Mouse (Mus musculus) heart, embryonic 14.5 days (tissue): ENCODE results near the gene Qsox2. TPM values are rescaled to one million over a fixed set of nuclear protein-coding genes. Genes with fewer than 3 reads are reported as not detected.

ENCODE experiments used
- ATAC-seq: fragments of 200-750 bp; cut with Nextera tagmentation; 2 replicates; pipeline ENCODE4 v1.8.0; 2017; ENCODE audit warnings: low read depth, moderate TSS enrichment; ENCODE audit not compliant: insufficient number of reproducible peaks, insufficient read depth, low FRiP score
- H3K27ac ChIP-seq, 2 experiments: fragments of 200-500 bp in 1 of 2; fragments of 300-500 bp in 1 of 2; sonication (generic) in 1 of 2; replicated peaks in 1 of 2; 2 replicates each; pipeline ENCODE4 v1.5.1; 2012 to 2014; ENCODE audit warnings: low read depth in 2 of 2, low read length in 2 of 2, control low read depth in 1 of 2, mild to moderate bottlenecking in 1 of 2, mixed read lengths in 1 of 2; ENCODE audit not compliant: control insufficient read depth in 1 of 2, insufficient read depth in 1 of 2
- H3K27me3 ChIP-seq: fragments of 300-500 bp; sonication (generic); 2 replicates; pipeline ENCODE4 v1.6.1; 2014; ENCODE audit warnings: mild to moderate bottlenecking, low read length, control low read depth; ENCODE audit not compliant: control insufficient read depth, insufficient read depth
- H3K36me3 ChIP-seq: fragments of 300-500 bp; sonication (generic); 2 replicates; pipeline ENCODE4 v1.6.1; 2014; ENCODE audit warnings: mild to moderate bottlenecking, control low read depth, low read length, mixed read lengths; ENCODE audit not compliant: control insufficient read depth, insufficient read depth
- H3K4me1 ChIP-seq, 2 experiments: fragments of 200-500 bp in 1 of 2; fragments of 300-500 bp in 1 of 2; sonication (generic) in 1 of 2; 2 replicates each; pipeline ENCODE4 v1.6.1; 2012 to 2014; ENCODE audit warnings: low read length in 2 of 2, control low read depth in 1 of 2, mixed read lengths in 1 of 2; ENCODE audit not compliant: control insufficient read depth in 2 of 2, insufficient read depth in 2 of 2
- H3K4me2 ChIP-seq: fragments of 300-500 bp; sonication (generic); 2 replicates; pipeline ENCODE4 v1.6.1; 2014; ENCODE audit warnings: mild to moderate bottlenecking, low read length
- H3K4me3 ChIP-seq, 2 experiments: fragments of 200-500 bp in 1 of 2; fragments of 300-500 bp in 1 of 2; sonication (generic) in 1 of 2; 2 replicates each; pipeline ENCODE4 v1.5.1; 2012 to 2014; ENCODE audit warnings: low read length in 2 of 2, mild to moderate bottlenecking in 2 of 2, control low read depth in 1 of 2, low read depth in 1 of 2, moderate library complexity in 1 of 2; ENCODE audit not compliant: control insufficient read depth in 1 of 2, insufficient read depth in 1 of 2
- H3K9ac ChIP-seq: fragments of 300-500 bp; sonication (generic); 2 replicates; pipeline ENCODE4 v1.6.1; 2014; ENCODE audit warnings: mild to moderate bottlenecking, low read length
- H3K9me3 ChIP-seq: fragments of 300-500 bp; sonication (generic); 2 replicates; pipeline ENCODE4 v1.6.1; 2016; ENCODE audit warnings: low read length, control low read depth; ENCODE audit not compliant: control insufficient read depth
- WGBS: fragments of 180-500 bp; shearing (Covaris S2); extraction: QIAGEN DNeasy Blood & Tissue Kit; methylation state at CpG from one replicate; pipeline ENCODE4 v1.1.7; 2014; 5-methylcytosine and 5-hydroxymethylcytosine counted together
- polyA plus RNA-seq: library from polyadenylated mRNA; unstranded; fragments of >200 nt; fragmentation: Nextera tagmentation; extraction: Ambion mirVana; gene quantifications from 2 replicates; pipeline ENCODE4 v1.2.1, GENCODE M21; 2014

The Qsox2 gene
- polyA plus RNA-seq, 1 experiment from 2014 or later: 11.8 TPM

- no peaks in the 10 kb centered on the region for H3K36me3 ChIP-seq
- 8% methylated on average over 6 of the region's 6 CpGs for WGBS
- H3K4me3 ChIP-seq: no peak overlapping the region
- H3K4me1 ChIP-seq: no peaks in the 10 kb centered on the region
- no peak overlapping the region for H3K4me2 ChIP-seq
- no peak overlapping the region for H3K27ac ChIP-seq
- H3K9me3 ChIP-seq: no peaks in the 10 kb centered on the region
- H3K9ac ChIP-seq: no peak overlapping the region
- peaks cover 32% of the 10 kb centered on the region for H3K27me3 ChIP-seq
- no peak for ATAC-seq
Measured at GRCm38 (mm10) chr2:26182646-26183045, 54.7 kb downstream of the Qsox2 start.

DNA sequence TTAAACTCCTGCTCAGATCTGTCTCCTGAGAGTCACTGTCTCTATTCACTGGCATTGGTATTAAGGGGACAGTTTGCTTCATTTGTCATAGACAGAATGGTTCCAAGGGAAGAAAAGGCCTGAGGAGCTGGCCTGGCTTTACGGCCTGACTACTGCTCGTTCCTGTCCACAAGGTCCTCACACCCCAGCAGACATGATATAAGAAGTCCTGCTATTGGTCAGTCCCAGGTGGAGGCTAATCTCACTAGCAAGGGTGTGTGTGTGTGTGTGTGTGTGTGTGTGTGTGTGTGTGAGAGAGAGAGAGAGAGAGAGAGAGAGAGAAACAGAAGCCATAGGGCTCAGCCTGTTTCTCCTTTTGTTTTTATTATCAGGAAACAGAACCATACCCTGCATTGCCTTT is 60.1 kb downstream of the Qsox2 start:
- no peak for ATAC-seq
- Histone ChIP-seq H3K36me3 (no peaks in the 10 kb centered on the region), H3K4me1 (peaks cover 0 to 7% of the 10 kb centered on the region in 2 experiments; a peak in 1 of 4 replicates), H3K9ac (no peak overlapping the region), H3K9me3 (no peaks in the 10 kb centered on the region), H3K4me2 (no peak overlapping the region), H3K4me3 (no peak overlapping the region), H3K27me3 (peaks cover 5% of the 10 kb centered on the region; the same call in 1 of the 2 replicates), H3K27ac (no peak overlapping the region)
- WGBS: 27% methylated on average over 2 of the region's 2 CpGs

GRCm38 (mm10) chr2:26176731-26177130 is 60.6 kb downstream of the Qsox2 start:
- Histone ChIP-seq H3K27ac (no peak overlapping the region), H3K9me3 (no peaks in the 10 kb centered on the region), H3K4me2 (no peak overlapping the region), H3K9ac (no peak overlapping the region), H3K4me1 (peaks cover 0 to 7% of the 10 kb centered on the region in 2 experiments; a peak in 1 of 4 replicates), H3K27me3 (peaks cover 5% of the 10 kb centered on the region; the same call in 1 of the 2 replicates), H3K36me3 (no peaks in the 10 kb centered on the region), H3K4me3 (no peak overlapping the region)
- 16% methylated on average over 5 of the region's 5 CpGs for WGBS
- ATAC-seq: no peak

DNA sequence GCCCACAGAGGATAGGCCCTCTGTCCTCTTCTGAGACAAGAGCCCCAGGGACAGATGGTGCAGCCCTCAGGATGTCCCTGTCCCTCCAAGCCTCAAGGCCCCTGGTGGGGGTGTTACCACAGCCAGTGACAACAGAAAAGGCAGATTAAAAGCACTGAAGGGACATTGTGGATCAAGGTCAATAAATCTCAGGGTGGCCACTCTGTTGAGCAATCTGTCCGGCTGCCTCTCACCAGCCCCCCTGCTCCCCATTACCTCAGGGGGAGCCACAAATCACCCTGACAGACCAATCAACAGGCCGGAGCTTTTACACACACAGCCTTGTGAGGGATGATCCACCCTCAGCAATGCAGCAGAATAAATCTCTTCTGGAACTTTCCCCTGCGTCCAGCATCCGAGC is 62.1 kb downstream of the Qsox2 start:
- H3K36me3 ChIP-seq: no peaks in the 10 kb centered on the region
- H3K27ac ChIP-seq: no peak overlapping the region
- H3K4me3 ChIP-seq: no peak overlapping the region
- no peak overlapping the region for H3K4me2 ChIP-seq
- 44% methylated on average over 4 of the region's 4 CpGs for WGBS
- peaks cover 5% of the 10 kb centered on the region; the same call in 1 of the 2 replicates for H3K27me3 ChIP-seq
- no peak for ATAC-seq
- H3K4me1 ChIP-seq: peaks cover 0 to 7% of the 10 kb centered on the region in 2 experiments; a peak in 1 of 4 replicates
- no peaks in the 10 kb centered on the region for H3K9me3 ChIP-seq
- no peak overlapping the region for H3K9ac ChIP-seq

DNA sequence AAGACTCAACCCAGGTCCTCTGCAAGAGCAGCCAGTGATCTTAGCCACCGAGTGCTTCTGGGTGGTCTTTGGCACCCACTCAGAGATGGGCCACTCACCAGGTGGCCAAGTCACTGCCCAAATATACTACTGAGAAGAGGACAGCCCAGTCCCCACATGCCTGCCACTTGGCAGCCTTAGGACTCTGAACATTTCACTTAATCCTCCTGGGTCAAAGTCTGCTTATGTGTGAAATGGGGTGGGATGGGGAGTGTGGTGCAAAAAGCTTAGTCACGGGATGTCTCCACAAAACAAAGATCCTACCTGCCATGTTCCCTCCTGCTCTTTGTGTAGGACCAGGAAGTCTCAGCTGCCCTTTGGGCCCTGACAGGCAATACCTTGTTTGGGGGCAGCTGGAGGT is 65.2 kb downstream of the Qsox2 start:
- Histone ChIP-seq H3K9ac (no peak overlapping the region), H3K4me3 (no peak overlapping the region), H3K4me1 (peaks cover 5 to 11% of the 10 kb centered on the region in 2 experiments; a peak in 2 of 4 replicates), H3K36me3 (no peaks in the 10 kb centered on the region), H3K4me2 (no peak overlapping the region), H3K9me3 (no peaks in the 10 kb centered on the region), H3K27me3 (0 out of 2 replicates have a peak, but pooled peaks cover 5% of the 10 kb centered on the region), H3K27ac (no peak overlapping the region)
- WGBS: 77% methylated on average over 2 of the region's 2 CpGs
- ATAC-seq: no peak

DNA sequence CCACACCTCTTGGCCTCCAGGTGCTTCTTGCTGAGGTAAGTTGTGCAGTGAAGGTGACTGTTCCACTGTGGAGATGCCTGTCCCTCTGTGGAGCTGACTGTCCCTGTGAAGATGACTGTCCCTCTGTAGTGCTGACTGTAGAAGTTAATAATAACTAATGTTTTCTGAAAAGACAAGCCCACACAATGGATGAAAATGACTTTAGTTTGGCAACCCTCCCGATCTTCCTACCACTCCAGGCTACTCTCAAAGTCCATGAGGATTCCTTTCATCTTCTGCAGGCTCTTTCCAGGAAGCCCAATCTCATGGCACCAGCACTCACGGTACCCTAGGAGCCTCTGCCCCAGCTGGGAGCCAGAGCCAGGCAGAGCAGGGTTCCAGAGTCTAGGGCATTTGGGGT is 66.9 kb downstream of the Qsox2 start:
- no peak overlapping the region for H3K27ac ChIP-seq
- 50% methylated on average over 2 of the region's 2 CpGs for WGBS
- H3K27me3 ChIP-seq: 0 out of 2 replicates have a peak, but pooled peaks cover under 1% of the 10 kb centered on the region
- no peak for ATAC-seq
- no peaks in the 10 kb centered on the region for H3K36me3 ChIP-seq
- peaks cover 4 to 5% of the 10 kb centered on the region in 2 experiments; a peak in 2 of 4 replicates for H3K4me1 ChIP-seq
- no peaks in the 10 kb centered on the region for H3K9me3 ChIP-seq
- H3K4me2 ChIP-seq: no peak overlapping the region
- H3K9ac ChIP-seq: no peak overlapping the region
- no peak overlapping the region for H3K4me3 ChIP-seq

GRCm38 (mm10) chr2:26168843-26169579 is 68.3 kb downstream of the Qsox2 start:
- ATAC-seq: no peak
- no peak overlapping the region; the same call in 1 of the 2 replicates for H3K4me2 ChIP-seq
- WGBS: 26% methylated on average over 11 of the region's 11 CpGs
- H3K4me3 ChIP-seq: no peak overlapping the region
- no peaks in the 10 kb centered on the region for H3K36me3 ChIP-seq
- H3K4me1 ChIP-seq: peaks cover 4 to 5% of the 10 kb centered on the region in 2 experiments; a peak in 2 of 4 replicates
- no peaks in the 10 kb centered on the region for H3K27me3 ChIP-seq
- no peak overlapping the region for H3K27ac ChIP-seq
- H3K9me3 ChIP-seq: no peaks in the 10 kb centered on the region
- peak overlapping the region; percentile 21; the same call in 1 of the 2 replicates for H3K9ac ChIP-seq
